Mouse (Mus musculus): Measurements from ENCODE around the gene Siah2. TPM values are rescaled to one million over a fixed set of nuclear protein-coding genes. Genes with fewer than 3 reads are reported as not detected.

Gene Siah2
- polyA plus RNA-seq, 1 experiment from 2014 or later = 10.7 TPM

DNA sequence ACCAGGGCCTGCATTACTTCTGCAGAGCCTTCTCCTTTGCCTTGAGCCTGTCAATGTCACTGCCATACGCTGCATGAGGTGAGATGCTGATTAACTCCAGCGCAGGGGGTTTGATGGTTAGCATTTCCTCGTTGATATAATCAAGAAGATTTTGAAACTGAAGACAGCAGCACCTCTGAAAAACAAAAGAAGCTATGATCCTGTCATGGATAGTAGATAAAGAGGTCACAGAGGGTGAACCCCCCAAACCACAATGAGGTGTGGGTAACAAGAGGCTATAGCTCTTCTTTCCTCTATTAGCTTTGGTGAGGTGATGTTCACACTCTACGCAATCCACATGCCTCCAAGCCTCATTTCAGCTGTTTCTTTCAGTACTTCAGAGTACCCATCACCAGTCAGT, 67.2 kb downstream of the Siah2 start:
- Histone ChIP-seq H3K9ac (ENCODE audit: low read depth, low read length) (no peak overlapping the region), H3K27me3 (ENCODE audit: control insufficient read depth, insufficient read depth, low read depth, low read length) (no peaks in the 10 kb centered on the region), H3K36me3 (ENCODE audit: control insufficient read depth, insufficient read depth, low read length) (no peaks in the 10 kb centered on the region), H3K4me3 (ENCODE audit: low read depth, low read length) (no peak overlapping the region), H3K9me3 (replicated peaks; ENCODE audit: control insufficient read depth, low read length, poor library complexity, severe bottlenecking) (no peaks in the 10 kb centered on the region), H3K27ac (ENCODE audit: low read length) (no peak overlapping the region), H3K4me2 (ENCODE audit: low read length) (no peak overlapping the region), H3K4me1 (ENCODE audit: control insufficient read depth, insufficient read depth, low read length) (no peaks in the 10 kb centered on the region)
- no peak for ATAC-seq
- WGBS = 90% methylated on average over 4 of the region's 4 CpGs

Other genes with a start within 250 kb of the Siah2 start
- gene Eif2a, start 166.6 kb downstream of the Siah2 start, polyA plus RNA-seq (2015; fragmentation: Nextera tagmentation; extraction: Ambion mirVana) = 33.4 and 33.9 TPM in 2 replicates
- gene Serp1, start 166.5 kb downstream of the Siah2 start, polyA plus RNA-seq (2015; fragmentation: Nextera tagmentation; extraction: Ambion mirVana) = 48.5 and 52.4 TPM in 2 replicates
- gene Selenot, start 115.8 kb downstream of the Siah2 start, polyA plus RNA-seq (2015; fragmentation: Nextera tagmentation; extraction: Ambion mirVana) = 23.0 and 24.8 TPM in 2 replicates
- gene Erich6, start 55.2 kb downstream of the Siah2 start, polyA plus RNA-seq (2015; fragmentation: Nextera tagmentation; extraction: Ambion mirVana) = 0.19 and 0.26 TPM in 2 replicates
- 0.12 and 0.33 TPM in 2 replicates for gene Mindy4b-ps, start 129.9 kb upstream of the Siah2 start, polyA plus RNA-seq (2015; fragmentation: Nextera tagmentation; extraction: Ambion mirVana)
- gene Clrn1, start 192.9 kb upstream of the Siah2 start, polyA plus RNA-seq (2015; fragmentation: Nextera tagmentation; extraction: Ambion mirVana) = 0.95 and 1.0 TPM in 2 replicates

Data from midbrain, embryonic 16.5 days (tissue).